Mouse (Mus musculus) kidney, embryonic 14.5 days (tissue): ENCODE measurements around the gene Exoc3l2. TPM values are rescaled to one million over a fixed set of nuclear protein-coding genes. Genes with fewer than 3 reads are reported as not detected.
A peak's percentile ranks its signal among the peaks of the same experiment; 100 is the strongest.
"Not testable (repeated sequence)": the region's sequence is repeated elsewhere in the genome, so short reads cannot be mapped to it uniquely, and the experiment has no call there.

ENCODE experiments used
- ATAC-seq: fragments of 200-750 bp; cut with Nextera tagmentation; 2 replicates; pipeline ENCODE4 v1.8.0; 2017; ENCODE audit warnings: moderate number of reproducible peaks, mild to moderate bottlenecking, moderate TSS enrichment, moderate library complexity; ENCODE audit not compliant: low FRiP score, low TSS enrichment
- H3K27ac ChIP-seq: fragments of 300-500 bp; sonication (generic); 2 replicates; pipeline ENCODE4 v1.5.1; 2014; ENCODE audit warnings: low read depth, mild to moderate bottlenecking, low read length, moderate library complexity, mixed read lengths
- H3K27me3 ChIP-seq: fragments of 300-500 bp; sonication (generic); 2 replicates; pipeline ENCODE4 v1.6.1; 2014; ENCODE audit warnings: mild to moderate bottlenecking, low read length; ENCODE audit not compliant: control insufficient read depth, insufficient read depth
- H3K36me3 ChIP-seq: fragments of 300-500 bp; sonication (generic); 2 replicates; pipeline ENCODE4 v1.6.1; 2014; ENCODE audit warnings: low read length, mixed read lengths; ENCODE audit not compliant: control insufficient read depth, insufficient read depth
- H3K4me1 ChIP-seq: fragments of 300-500 bp; sonication (generic); 2 replicates; pipeline ENCODE4 v1.6.1; 2014; ENCODE audit warnings: low read length, mixed read lengths; ENCODE audit not compliant: control insufficient read depth, insufficient read depth
- H3K4me2 ChIP-seq: fragments of 300-500 bp; sonication (generic); replicated peaks from 2 replicates; pipeline ENCODE4 v1.6.1; 2014; ENCODE audit warnings: low read depth, mild to moderate bottlenecking, low read length
- H3K4me3 ChIP-seq: fragments of 300-500 bp; sonication (generic); 2 replicates; pipeline ENCODE4 v1.5.1; 2014; ENCODE audit warnings: mild to moderate bottlenecking, low read length
- H3K9ac ChIP-seq: fragments of 300-500 bp; sonication (generic); 2 replicates; pipeline ENCODE4 v1.6.1; 2014; ENCODE audit warnings: low read depth, mild to moderate bottlenecking, low read length, moderate library complexity
- H3K9me3 ChIP-seq: fragments of 300-500 bp; sonication (generic); 2 replicates; pipeline ENCODE4 v1.6.1; 2016; ENCODE audit warnings: low read length; ENCODE audit not compliant: control insufficient read depth
- WGBS: fragments of 180-500 bp; shearing (Covaris S2); extraction: QIAGEN DNeasy Blood & Tissue Kit; methylation state at CpG from one replicate; pipeline ENCODE4 v1.1.7; 2014; 5-methylcytosine and 5-hydroxymethylcytosine counted together
- polyA plus RNA-seq: library from polyadenylated mRNA; unstranded; fragments of >200 nt; fragmentation: Nextera tagmentation; extraction: Ambion mirVana; gene quantifications from 2 replicates; pipeline ENCODE4 v1.2.1, GENCODE M21; 2014

Gene Exoc3l2
- polyA plus RNA-seq, 1 experiment from 2014 or later, result 3.5 TPM

DNA sequence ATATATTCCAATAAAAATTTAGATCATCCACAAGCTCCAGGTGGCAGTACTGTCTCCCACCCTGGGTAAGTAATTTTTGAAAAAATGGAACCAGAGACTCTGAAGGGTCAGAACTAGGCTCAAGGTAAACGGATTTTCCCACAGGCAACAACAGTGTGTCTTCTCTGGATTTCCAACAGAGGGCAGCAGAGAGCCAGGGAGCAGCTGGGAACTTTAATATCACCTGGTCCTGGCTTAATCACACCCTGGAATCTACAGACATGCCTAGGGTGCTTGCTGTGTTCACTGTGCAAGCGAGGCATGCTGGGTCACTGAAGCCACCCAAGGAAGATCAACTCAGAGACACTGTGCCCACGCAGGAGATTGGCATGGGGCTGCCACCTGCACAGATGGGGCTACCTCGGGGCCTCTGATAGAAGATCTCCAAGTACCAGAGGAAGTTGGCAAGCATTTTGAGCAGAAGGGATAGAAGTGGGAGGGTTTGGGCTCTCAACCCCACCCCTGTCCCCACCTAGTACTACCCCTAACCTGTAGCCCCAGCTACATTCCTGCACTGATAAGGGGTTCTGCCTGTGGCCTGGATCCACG lies 40.4 kb downstream of the Exoc3l2 start:
- no peak overlapping the region for H3K27ac ChIP-seq
- no peaks in the 10 kb centered on the region for H3K36me3 ChIP-seq
- ATAC-seq, result no peak
- no peak overlapping the region for H3K9ac ChIP-seq
- 0 out of 2 replicates have a peak, but pooled peaks cover 4% of the 10 kb centered on the region for H3K4me1 ChIP-seq
- 34% methylated on average over 5 of the region's 5 CpGs for WGBS
- no peaks in the 10 kb centered on the region for H3K9me3 ChIP-seq
- no peaks in the 10 kb centered on the region for H3K27me3 ChIP-seq
- no peak overlapping the region for H3K4me2 ChIP-seq
- H3K4me3 ChIP-seq, result no peak overlapping the region

DNA sequence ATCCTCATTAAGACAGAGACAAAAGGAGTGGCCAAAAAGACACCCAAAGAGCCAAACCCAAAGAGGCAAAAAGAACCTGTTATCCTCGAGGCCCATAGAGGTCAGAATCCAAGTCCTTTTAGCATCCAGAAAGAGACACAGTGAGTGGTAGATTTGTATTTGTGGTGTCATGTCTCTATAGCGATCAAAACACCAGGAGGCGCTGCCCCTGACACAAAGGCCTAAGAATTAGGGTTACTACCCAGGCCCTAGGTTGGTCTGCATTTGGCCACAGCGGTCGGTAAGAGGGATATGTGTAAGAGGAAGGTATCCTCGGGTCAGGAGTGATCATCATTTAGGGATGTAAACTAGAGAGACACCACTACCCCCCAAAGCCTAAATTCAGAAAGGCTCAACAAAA lies 43.2 kb downstream of the Exoc3l2 start:
- H3K27ac ChIP-seq, result no peak overlapping the region
- 37% methylated on average over 6 of the region's 6 CpGs for WGBS
- peak overlapping the region; percentile 88 for H3K4me3 ChIP-seq
- peak overlapping the region; percentile 97; the same call in 1 of the 2 replicates for H3K4me2 ChIP-seq
- H3K4me1 ChIP-seq, result peaks cover 8% of the 10 kb centered on the region; the same call in 1 of the 2 replicates
- H3K9me3 ChIP-seq, result no peaks in the 10 kb centered on the region
- H3K36me3 ChIP-seq, result no peaks in the 10 kb centered on the region
- H3K9ac ChIP-seq, result no peak overlapping the region
- ATAC-seq, result no peak
- H3K27me3 ChIP-seq, result no peaks in the 10 kb centered on the region

DNA sequence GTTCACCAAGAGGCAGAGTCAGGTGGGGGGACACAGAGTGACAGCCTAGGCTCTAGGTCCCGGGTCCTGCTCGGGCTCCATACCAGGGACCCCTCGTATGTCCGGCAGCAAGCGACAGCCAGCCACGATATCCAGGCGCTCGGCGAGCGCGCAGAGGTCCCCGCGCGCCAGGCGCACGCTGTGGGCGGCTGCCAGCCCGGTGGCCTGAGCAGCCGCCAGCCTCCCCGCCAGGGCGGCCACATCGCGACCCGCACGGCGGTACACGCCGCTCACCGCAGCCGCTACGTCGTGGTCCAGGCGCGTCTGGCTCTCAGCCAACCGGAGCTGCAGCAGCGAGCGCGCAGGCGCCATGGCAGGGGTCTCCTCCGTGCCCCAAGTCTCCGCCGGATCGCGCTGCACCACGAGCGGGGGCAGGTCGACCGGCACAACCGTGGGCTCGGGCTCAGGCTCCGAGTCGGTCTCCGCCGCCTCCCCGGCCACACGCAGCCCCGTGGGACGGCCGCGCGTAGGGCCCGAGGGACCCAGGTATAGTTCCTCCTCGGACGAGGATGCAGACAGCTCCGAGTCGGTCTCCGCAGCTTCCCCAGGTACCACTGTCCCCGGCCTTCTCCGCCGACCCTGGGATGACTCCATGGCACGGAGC lies 44.0 kb downstream of the Exoc3l2 start:
- H3K27ac ChIP-seq, result no peak overlapping the region
- 0 out of 2 replicates have a peak, but pooled peaks have one; percentile 10 for ATAC-seq

DNA sequence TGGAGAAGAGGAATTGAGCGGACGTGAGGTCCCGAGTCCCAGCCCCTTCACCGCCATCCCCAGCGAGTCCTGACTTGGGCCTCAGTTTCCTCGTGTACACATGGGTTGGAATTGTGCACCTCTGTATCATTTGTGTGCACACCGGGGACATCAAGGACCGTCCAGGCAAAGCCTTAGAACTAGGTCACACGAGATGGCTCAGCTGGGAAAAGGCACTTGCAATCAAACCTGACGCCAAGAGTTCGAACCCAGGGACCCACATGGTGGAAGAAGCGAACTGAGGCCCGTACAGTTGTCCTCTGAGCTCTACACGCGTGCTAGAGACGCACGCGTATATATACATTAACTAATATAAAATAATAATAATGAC lies 44.5 kb downstream of the Exoc3l2 start:
- no peak for ATAC-seq
- H3K4me3 ChIP-seq, result peak overlapping the region; percentile 88
- H3K27ac ChIP-seq, result no peak overlapping the region
- peaks cover 8% of the 10 kb centered on the region; the same call in 1 of the 2 replicates for H3K4me1 ChIP-seq
- H3K36me3 ChIP-seq, result no peaks in the 10 kb centered on the region
- peak overlapping the region; percentile 61 for H3K9ac ChIP-seq
- H3K27me3 ChIP-seq, result no peaks in the 10 kb centered on the region
- no peaks in the 10 kb centered on the region for H3K9me3 ChIP-seq
- WGBS, result 4% methylated on average over 18 of the region's 18 CpGs
- H3K4me2 ChIP-seq, result peak overlapping the region; percentile 97

More for the DNA sequence above, 44.0 kb downstream of the Exoc3l2 start:
- Histone ChIP-seq H3K4me3 (peak overlapping the region; percentile 88), H3K4me2 (peak overlapping the region; percentile 97), H3K9ac (peak overlapping the region; percentile 61), H3K36me3 (no peaks in the 10 kb centered on the region), H3K9me3 (no peaks in the 10 kb centered on the region), H3K4me1 (peaks cover 8% of the 10 kb centered on the region; the same call in 1 of the 2 replicates), H3K27me3 (no peaks in the 10 kb centered on the region)
- under 1% methylated on average over 61 of the region's 71 CpGs for WGBS

DNA sequence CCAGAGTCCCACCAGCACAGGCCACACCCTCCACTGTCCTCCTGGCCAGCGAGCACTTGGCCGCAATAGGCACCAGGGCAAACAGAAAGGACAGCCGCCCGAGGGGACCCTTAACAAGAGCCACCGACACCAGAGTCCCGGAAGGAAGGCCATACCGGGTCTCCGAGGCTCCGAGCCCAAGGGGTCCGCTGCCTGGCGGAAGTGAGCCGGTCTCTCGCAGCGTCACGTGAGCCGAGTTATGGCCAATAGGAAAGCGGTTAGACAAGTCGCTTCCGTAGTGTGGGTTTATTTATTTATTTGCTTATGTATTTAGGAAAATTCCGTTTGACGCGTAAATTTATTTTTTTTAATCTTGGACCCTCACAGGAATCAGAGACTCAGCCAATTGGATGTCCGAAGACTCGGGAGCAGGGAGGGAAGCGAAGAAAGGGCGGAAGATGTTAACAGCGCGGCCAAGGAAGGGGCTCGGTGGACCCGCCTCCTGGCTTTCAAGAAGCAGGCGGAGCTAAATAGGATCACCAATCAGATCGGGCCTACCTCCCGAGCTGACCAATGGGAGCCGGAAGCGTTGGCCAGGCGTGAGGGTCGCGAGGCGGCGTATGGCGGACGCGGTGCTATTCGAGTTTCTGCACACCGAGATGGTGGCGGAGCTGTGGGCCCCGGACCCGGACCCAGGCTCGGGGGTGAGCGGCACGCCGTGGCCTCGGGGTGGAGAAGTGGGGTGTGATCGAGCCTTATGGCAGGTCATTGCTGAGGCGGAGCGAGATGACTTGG lies 45.2 kb downstream of the Exoc3l2 start, which contains the start of the genes Bloc1s3 and Trappc6a:
TSS of gene Bloc1s3 (minus strand) at position 218 of the 774 bp plus-strand sequence.
TSS of gene Trappc6a (plus strand) at position 246 of the 774 bp plus-strand sequence.
- peak; percentile 95 for ATAC-seq

DNA sequence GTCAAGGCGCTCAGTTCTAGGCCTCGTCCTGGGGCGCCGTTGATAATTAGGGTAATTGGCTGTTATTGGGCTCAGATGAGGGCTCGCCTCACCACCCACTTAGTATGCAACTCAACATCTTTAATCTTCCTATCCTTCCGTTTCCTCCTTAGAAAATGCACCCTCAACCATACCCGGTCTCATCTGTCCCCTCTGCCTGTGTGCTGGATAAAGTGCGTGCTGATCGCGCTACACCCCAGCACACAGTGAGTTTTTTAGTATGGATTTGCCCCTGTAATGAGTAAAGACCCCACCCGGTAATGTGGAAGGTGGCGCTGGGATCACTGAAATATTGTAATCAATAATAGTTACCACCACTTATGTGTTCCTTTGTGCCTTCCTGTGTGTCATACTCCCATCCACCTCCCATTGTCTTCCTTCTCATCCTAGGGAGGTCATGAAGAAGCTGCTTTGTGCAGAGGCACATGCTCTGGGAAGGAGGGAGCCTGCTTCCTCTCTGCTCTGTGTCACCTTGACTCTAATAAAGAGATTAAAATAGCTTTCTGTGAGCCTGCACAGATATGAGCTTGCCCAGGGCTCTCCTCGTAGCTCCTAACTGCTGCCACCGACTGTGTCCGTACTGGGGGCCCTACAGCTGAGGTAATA lies 45.9 kb downstream of the Exoc3l2 start:
- Histone ChIP-seq H3K27ac (0 out of 2 replicates have a peak overlapping the region, but pooled peaks have one; percentile 37), H3K4me3 (peak overlapping the region; percentile 88), H3K9ac (peak overlapping the region; percentile 85), H3K4me2 (peak overlapping the region; percentile 97), H3K36me3 (no peaks in the 10 kb centered on the region), H3K9me3 (no peaks in the 10 kb centered on the region), H3K27me3 (no peaks in the 10 kb centered on the region), H3K4me1 (peaks cover 8% of the 10 kb centered on the region; the same call in 1 of the 2 replicates)
- WGBS, result 10% methylated on average over 15 of the region's 15 CpGs
- ATAC-seq, result no peak; the same call in 1 of the 2 replicates

More for the DNA sequence above, 45.2 kb downstream of the Exoc3l2 start, which contains the start of the genes Bloc1s3 and Trappc6a:
- peaks cover 8% of the 10 kb centered on the region; the same call in 1 of the 2 replicates for H3K4me1 ChIP-seq
- H3K27ac ChIP-seq, result peak within 1 kb of the TSS; percentile 37; the same call in 1 of the 2 replicates
- no peaks in the 10 kb centered on the region for H3K27me3 ChIP-seq
- under 1% methylated on average over 56 of the region's 56 CpGs for WGBS
- no peaks in the 10 kb centered on the region for H3K9me3 ChIP-seq
- peak within 1 kb of the TSS; percentile 97 for H3K4me2 ChIP-seq
- peak within 1 kb of the TSS; percentile 85 for H3K9ac ChIP-seq
- peak within 1 kb of the TSS; percentile 88 for H3K4me3 ChIP-seq
- no peaks in the 10 kb centered on the region for H3K36me3 ChIP-seq

DNA sequence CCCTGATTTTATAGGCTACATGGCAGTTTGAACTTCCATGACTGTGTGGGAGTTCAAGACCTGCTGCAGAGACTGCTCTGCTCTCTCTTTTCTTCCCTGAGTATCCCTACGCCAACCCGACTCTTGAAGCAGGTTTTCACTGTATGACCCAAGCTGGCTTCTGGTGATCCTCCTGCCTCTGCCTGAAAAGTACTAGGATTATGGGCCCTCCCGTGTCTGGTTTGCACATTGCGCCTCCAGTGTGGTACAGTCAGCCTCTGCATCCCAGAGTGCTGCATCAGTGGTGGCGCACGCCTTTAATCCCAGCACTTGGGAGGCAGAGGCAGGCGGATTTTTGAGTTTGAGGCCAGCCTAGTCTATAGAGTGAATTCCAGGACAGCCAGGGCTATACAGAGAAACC lies 46.7 kb downstream of the Exoc3l2 start:
- Histone ChIP-seq H3K4me1 (peaks cover 8% of the 10 kb centered on the region; the same call in 1 of the 2 replicates), H3K27ac (no peak overlapping the region), H3K4me2 (peak overlapping the region; percentile 97; the same call in 1 of the 2 replicates), H3K4me3 (peak overlapping the region; percentile 88; the same call in 1 of the 2 replicates), H3K9ac (no peak overlapping the region), H3K9me3 (no peaks in the 10 kb centered on the region), H3K27me3 (no peaks in the 10 kb centered on the region), H3K36me3 (no peaks in the 10 kb centered on the region)
- 95% methylated on average over 7 of the region's 7 CpGs for WGBS
- ATAC-seq, result no peak

DNA sequence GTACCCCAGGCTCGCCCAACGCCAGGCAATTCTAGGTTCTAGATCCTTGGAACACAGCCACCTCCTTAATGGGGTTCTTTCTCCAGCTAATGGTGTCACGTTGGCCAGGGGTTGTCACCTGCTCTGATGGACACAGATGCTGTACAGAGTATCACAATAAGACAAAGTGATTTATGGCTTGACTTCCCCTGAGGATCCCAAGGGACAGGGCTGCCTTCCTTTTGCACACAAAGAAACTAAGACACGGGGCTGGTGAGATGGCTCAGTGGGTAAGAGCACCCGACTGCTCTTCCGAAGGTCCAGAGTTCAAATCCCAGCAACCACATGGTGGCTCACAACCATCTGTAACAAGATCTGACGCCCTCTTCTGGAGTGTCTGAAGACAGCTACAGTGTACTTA lies 48.8 kb downstream of the Exoc3l2 start:
- not testable (repeated sequence) for H3K4me2 ChIP-seq, H3K9me3 ChIP-seq, ATAC-seq, H3K36me3 ChIP-seq, H3K27me3 ChIP-seq, H3K4me1 ChIP-seq, H3K4me3 ChIP-seq, H3K27ac ChIP-seq, H3K9ac ChIP-seq
- 83% methylated on average over 6 of the region's 7 CpGs for WGBS
